Mouse (Mus musculus) kidney, embryonic 15.5 days (tissue): ENCODE results near the gene Lrrc23. TPM values are rescaled to one million over a fixed set of nuclear protein-coding genes. Genes with fewer than 3 reads are reported as not detected.
"Not testable (repeated sequence)": the region's sequence is repeated elsewhere in the genome, so short reads cannot be mapped to it uniquely, and the experiment has no call there.

ENCODE experiments used
- ATAC-seq: fragments of 200-750 bp; cut with Nextera tagmentation; replicated peaks from 2 replicates; pipeline ENCODE4 v1.8.0; 2017; ENCODE audit warnings: moderate TSS enrichment; ENCODE audit not compliant: low FRiP score
- H3K27ac ChIP-seq: fragments of 300-500 bp; sonication (generic); 2 replicates; pipeline ENCODE4 v1.5.1; 2015; ENCODE audit warnings: mild to moderate bottlenecking, inconsistent platforms
- H3K27me3 ChIP-seq: fragments of 300-500 bp; sonication (generic); 2 replicates; pipeline ENCODE4 v1.6.1; 2015; ENCODE audit warnings: inconsistent platforms
- H3K36me3 ChIP-seq: fragments of 300-500 bp; sonication (generic); 2 replicates; pipeline ENCODE4 v1.6.1; 2015; ENCODE audit warnings: inconsistent platforms
- H3K4me1 ChIP-seq: fragments of 300-500 bp; sonication (generic); 2 replicates; pipeline ENCODE4 v1.6.1; 2015; ENCODE audit warnings: inconsistent platforms
- H3K4me2 ChIP-seq: fragments of 300-500 bp; sonication (generic); 2 replicates; pipeline ENCODE4 v1.6.1; 2015; ENCODE audit warnings: moderate library complexity, mild to moderate bottlenecking, inconsistent platforms
- H3K4me3 ChIP-seq: fragments of 300-500 bp; sonication (generic); replicated peaks from 2 replicates; pipeline ENCODE4 v1.5.1; 2015; ENCODE audit warnings: mild to moderate bottlenecking, inconsistent platforms
- H3K9ac ChIP-seq: fragments of 300-500 bp; sonication (generic); 2 replicates; pipeline ENCODE4 v1.6.1; 2015; ENCODE audit warnings: mild to moderate bottlenecking, inconsistent platforms
- H3K9me3 ChIP-seq: fragments of 300-500 bp; sonication (generic); replicated peaks from 2 replicates; pipeline ENCODE4 v1.6.1; 2016; ENCODE audit warnings: inconsistent platforms
- WGBS: fragments of 180-500 bp; shearing (Covaris S2); methylation state at CpG from one replicate; pipeline ENCODE4 v1.1.7; 2015; ENCODE audit warnings: mixed read lengths; 5-methylcytosine and 5-hydroxymethylcytosine counted together
- polyA plus RNA-seq: library from polyadenylated mRNA; unstranded; fragments of >200 nt; fragmentation: Nextera tagmentation; extraction: Ambion mirVana; gene quantifications from 2 replicates; pipeline ENCODE4 v1.2.1, GENCODE M21; 2015

Gene Lrrc23
- polyA plus RNA-seq, 1 experiment from 2014 or later, result 0.90 TPM

DNA sequence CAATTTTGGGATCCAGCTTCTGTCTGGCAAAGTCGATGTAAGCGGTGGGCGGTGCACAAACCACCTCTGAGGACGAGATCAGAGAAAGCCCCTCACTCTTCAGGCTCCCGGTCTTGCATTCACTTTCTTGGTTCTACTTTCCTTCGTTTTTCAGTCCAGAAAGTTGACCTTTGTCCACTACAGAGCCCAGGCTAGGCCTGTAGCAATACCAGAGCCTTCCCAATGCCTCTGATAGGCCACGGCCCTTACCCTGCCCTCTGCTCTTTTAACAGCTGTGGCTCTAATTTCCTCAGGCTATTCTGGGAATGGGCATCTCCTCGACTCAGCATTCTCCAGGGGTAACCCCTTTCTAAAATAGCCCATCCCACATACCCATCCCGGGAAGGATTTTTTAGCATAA lies 33.3 kb upstream of the Lrrc23 start:
- Histone ChIP-seq H3K9me3 (no peaks in the 10 kb centered on the region), H3K4me2 (peak overlapping the region; percentile 69), H3K4me3 (peak overlapping the region; percentile 80), H3K9ac (peak overlapping the region; percentile 75), H3K36me3 (peaks cover 45% of the 10 kb centered on the region), H3K27ac (peak overlapping the region; percentile 92), H3K27me3 (no peaks in the 10 kb centered on the region), H3K4me1 (peaks cover 59% of the 10 kb centered on the region)
- ATAC-seq, result no peak
- WGBS, result 21% methylated on average over 9 of the region's 9 CpGs

DNA sequence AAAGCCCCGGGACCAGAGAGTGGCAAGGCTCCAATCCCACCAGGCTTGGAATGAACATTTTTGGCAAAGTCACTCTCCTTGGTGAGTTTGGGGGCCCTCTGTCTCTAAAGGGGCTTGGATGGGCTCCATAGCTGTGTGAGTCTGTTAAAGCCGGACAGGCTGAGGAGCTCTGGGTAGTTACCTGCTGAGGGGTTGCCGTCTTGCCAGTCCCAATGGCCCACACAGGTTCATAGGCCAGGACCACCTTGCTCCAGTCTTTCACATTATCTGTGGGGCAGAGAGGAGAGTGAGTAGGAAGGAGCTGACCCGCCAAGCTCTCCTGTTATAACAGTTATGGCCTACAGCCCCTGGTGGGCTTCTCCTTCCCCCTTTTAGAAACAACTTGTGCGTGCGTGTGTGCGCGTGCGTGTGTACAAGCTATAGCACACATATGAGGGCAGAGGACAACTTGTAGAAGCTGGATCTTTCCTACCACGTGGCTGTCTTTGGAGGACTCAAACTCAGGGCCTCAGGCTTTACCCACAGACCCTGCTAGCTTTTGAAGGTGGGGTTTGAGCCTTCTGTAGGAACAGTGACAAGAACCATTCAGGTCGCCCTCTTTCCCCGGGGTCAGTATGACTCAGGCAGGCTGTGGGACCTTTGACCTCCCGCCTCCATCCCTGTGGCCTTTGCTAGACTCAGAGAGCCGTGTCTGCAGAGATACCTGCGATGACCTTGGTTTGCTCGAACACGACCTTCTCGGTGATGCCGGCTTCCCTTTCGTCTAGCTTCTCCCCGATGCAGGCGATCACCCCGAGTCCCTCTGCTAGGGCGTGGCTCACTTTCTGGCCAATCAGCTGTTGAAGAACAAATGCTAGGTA lies 32.4 kb upstream of the Lrrc23 start:
- 79% methylated on average over 24 of the region's 24 CpGs for WGBS
- ATAC-seq, result no peak
- H3K36me3 ChIP-seq, result peaks cover 36% of the 10 kb centered on the region

DNA sequence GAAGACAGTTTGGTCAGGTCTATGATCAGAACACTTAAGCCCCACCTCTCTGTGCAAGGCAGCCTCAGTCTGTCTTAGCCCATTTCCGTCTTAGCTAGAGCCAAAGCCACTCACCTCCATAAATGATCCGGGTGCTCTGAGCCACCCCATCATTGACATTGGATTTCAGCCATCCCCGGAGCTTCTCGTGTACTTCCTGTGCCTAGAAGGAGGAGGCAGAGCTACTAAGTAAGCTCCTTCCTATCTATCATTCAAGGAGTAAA lies 31.8 kb upstream of the Lrrc23 start:
- no peak for ATAC-seq
- peak overlapping the region; percentile 80; the same call in 1 of the 2 replicates for H3K4me3 ChIP-seq
- no peaks in the 10 kb centered on the region for H3K27me3 ChIP-seq
- H3K9me3 ChIP-seq, result no peaks in the 10 kb centered on the region
- H3K4me2 ChIP-seq, result peak overlapping the region; percentile 3; the same call in 1 of the 2 replicates
- H3K9ac ChIP-seq, result no peak overlapping the region
- peaks cover 30% of the 10 kb centered on the region for H3K36me3 ChIP-seq
- 72% methylated on average over 4 of the region's 4 CpGs for WGBS
- 0 out of 2 replicates have a peak overlapping the region, but pooled peaks have one; percentile 9 for H3K27ac ChIP-seq
- H3K4me1 ChIP-seq, result peaks cover 71% of the 10 kb centered on the region

More for the DNA sequence above, 32.4 kb upstream of the Lrrc23 start:
- no peaks in the 10 kb centered on the region for H3K27me3 ChIP-seq
- peak overlapping the region; percentile 69 for H3K4me2 ChIP-seq
- peaks cover 66% of the 10 kb centered on the region for H3K4me1 ChIP-seq
- H3K4me3 ChIP-seq, result peak overlapping the region; percentile 80
- no peaks in the 10 kb centered on the region for H3K9me3 ChIP-seq
- peak overlapping the region; percentile 92 for H3K27ac ChIP-seq
- H3K9ac ChIP-seq, result no peak overlapping the region

DNA sequence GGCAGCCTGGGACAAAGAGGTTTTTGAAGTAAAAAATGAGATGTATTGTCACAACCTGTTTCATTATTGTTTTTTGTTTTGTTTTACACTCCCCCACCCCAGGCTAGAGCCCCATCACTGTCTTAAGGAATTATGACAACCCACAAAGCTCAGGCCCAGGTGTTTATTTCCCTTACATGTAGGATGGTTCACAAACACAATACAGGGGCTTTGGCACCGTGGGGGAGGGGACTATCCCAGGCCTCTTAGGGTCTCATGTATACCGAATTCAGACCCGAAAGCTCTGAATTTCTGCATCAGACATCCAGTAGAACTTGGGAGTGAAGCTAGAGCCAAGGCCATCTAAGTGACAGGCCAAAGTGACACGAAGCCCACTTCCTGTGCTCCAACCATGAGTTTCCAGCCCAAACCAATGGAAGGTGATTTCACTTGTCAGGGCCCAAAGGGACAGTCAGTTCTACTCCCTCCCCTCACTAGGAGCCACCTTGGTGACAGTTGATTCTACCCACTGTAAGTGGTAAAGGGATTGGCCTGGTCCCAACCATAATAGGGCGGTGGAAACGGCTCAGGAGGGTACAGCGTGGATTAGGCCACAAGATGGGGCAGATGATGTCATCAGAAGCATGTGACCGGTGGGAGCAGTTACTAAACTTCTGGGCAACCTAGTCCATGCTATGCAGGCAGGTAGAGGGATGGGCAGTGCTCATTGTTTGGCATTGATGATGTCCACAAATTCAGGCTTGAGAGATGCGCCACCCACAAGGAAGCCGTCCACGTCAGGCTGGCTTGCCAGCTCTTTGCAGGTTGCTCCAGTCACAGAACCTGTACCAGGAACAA lies 31.3 kb upstream of the Lrrc23 start:
- H3K4me1 ChIP-seq, result peaks cover 77% of the 10 kb centered on the region
- H3K9ac ChIP-seq, H3K9me3 ChIP-seq, ATAC-seq, H3K27me3 ChIP-seq: not testable (repeated sequence)
- H3K27ac ChIP-seq, result peak overlapping the region; percentile 98
- peak overlapping the region; percentile 96 for H3K4me2 ChIP-seq
- peaks cover 24% of the 10 kb centered on the region for H3K36me3 ChIP-seq
- 84% methylated on average over 11 of the region's 11 CpGs for WGBS
- H3K4me3 ChIP-seq, result 0 out of 2 replicates have a peak overlapping the region, but pooled peaks have one; percentile 70

DNA sequence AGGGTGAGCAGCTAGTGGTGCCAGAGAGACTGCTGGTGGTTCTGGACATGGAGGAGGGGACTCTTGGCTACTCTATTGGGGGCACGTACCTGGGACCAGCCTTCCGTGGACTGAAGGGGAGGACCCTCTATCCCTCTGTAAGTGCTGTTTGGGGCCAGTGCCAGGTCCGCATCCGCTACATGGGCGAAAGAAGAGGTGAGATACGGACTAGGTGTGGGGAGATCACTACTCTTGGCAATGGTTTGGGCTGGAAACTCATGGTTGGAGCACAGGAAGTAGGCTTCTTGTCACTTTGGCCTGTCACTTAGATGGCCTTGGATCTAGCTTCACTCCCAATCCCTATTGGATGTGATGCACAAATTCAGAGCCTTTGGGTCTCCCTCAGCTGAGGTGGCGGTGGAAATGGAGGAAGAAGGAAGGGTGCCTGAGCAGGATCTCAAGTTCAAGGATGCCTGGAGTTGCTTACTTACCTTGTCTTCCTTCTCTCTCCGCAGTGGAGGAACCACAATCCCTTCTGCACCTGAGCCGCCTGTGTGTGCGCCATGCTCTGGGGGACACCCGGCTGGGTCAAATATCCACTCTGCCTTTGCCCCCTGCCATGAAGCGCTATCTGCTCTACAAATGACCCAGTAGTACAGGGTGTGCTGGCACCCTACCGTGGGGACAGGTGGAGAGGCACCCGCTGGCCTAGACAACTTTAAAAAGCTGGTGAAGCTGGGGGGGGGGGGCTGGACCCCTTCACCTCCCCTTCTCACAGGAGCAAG lies 30.4 kb upstream of the Lrrc23 start:
- 44% methylated on average over 14 of the region's 14 CpGs for WGBS
- no peaks in the 10 kb centered on the region for H3K9me3 ChIP-seq
- H3K27ac ChIP-seq, result peak overlapping the region; percentile 98
- peak overlapping the region; percentile 68 for H3K9ac ChIP-seq
- H3K36me3 ChIP-seq, result peaks cover 23% of the 10 kb centered on the region
- no peaks in the 10 kb centered on the region for H3K27me3 ChIP-seq
- H3K4me2 ChIP-seq, result peak overlapping the region; percentile 96
- ATAC-seq, result no peak
- peaks cover 77% of the 10 kb centered on the region for H3K4me1 ChIP-seq
- H3K4me3 ChIP-seq, result peak overlapping the region; percentile 70

DNA sequence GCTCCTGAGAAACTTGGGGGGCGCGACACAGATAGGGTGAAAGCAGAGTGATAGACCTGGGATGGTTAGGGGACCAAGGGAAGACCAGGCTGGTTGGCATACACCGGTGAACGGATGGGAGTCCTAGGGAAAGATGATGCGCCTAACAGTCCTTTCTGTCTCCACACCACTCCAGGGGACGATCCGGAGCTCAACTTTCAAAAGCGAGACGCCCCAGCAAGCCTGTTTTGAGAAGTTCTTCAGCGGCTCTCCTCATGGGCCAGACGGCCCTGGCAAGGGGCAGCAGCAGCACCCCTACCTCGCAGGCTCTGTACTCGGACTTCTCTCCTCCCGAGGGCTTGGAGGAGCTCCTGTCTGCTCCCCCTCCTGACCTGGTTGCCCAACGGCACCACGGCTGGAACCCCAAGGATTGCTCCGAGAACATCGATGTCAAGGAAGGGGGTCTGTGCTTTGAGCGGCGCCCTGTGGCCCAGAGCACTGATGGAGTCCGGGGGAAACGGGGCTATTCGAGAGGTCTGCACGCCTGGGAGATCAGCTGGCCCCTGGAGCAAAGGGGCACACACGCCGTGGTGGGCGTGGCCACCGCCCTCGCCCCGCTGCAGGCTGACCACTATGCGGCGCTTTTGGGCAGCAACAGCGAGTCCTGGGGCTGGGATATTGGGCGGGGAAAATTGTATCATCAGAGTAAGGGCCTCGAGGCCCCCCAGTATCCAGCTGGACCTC lies 29.7 kb upstream of the Lrrc23 start:
- no peaks in the 10 kb centered on the region for H3K9me3 ChIP-seq
- peak overlapping the region; percentile 68 for H3K9ac ChIP-seq
- H3K4me3 ChIP-seq, result peak overlapping the region; percentile 70
- H3K27ac ChIP-seq, result peak overlapping the region; percentile 98
- H3K4me1 ChIP-seq, result peaks cover 71% of the 10 kb centered on the region
- H3K4me2 ChIP-seq, result peak overlapping the region; percentile 96
- under 1% methylated on average over 35 of the region's 35 CpGs for WGBS
- ATAC-seq, result peak; percentile 4
- H3K27me3 ChIP-seq, result no peaks in the 10 kb centered on the region
- H3K36me3 ChIP-seq, result peaks cover 23% of the 10 kb centered on the region

DNA sequence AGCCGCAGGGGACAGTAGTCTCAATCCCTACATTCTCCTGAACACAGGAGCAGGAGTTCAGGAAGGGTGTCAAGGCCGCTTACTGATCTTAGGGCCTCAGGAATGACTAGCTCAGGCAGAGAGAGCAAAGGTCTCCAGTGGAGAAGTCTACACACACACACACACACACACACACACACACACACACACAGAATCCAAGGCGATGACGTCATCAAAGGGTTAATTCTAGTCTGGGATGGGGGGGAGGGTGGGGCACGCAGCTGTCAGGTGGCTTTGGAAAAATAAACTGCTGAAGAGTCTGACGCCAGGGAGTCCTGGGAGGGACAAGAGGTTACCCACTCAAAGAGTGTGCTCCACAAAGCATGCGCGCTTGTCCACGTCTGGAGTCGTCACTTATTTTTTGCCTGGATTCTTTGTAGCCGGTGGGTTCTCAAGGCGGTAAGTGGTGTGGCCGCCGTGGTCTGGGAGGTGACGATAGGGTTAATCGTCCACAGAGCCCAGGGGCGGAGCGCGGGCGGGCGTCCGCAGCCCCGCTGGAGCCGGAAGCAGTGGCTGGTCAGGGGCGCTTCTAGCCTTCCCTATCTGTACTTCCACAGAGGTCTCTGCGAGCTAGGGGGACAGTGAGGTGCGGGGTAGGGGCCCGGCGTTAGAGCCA lies 29.0 kb upstream of the Lrrc23 start, which contains the start of gene Spsb2:
Spsb2 (plus strand) TSS at position 304 of the 655 bp plus-strand sequence.
- peak within 1 kb of the TSS; percentile 68 for H3K9ac ChIP-seq
- H3K9me3 ChIP-seq, result no peaks in the 10 kb centered on the region
- H3K4me1 ChIP-seq, result peaks cover 70% of the 10 kb centered on the region
- H3K4me3 ChIP-seq, result peak within 1 kb of the TSS; percentile 70
- peak within 1 kb of the TSS; percentile 96 for H3K4me2 ChIP-seq
- no peaks in the 10 kb centered on the region for H3K27me3 ChIP-seq
- WGBS, result 3% methylated on average over 29 of the region's 29 CpGs
- ATAC-seq, result peak; percentile 66
- H3K36me3 ChIP-seq, result peaks cover 23% of the 10 kb centered on the region
- peak within 1 kb of the TSS; percentile 98 for H3K27ac ChIP-seq

DNA sequence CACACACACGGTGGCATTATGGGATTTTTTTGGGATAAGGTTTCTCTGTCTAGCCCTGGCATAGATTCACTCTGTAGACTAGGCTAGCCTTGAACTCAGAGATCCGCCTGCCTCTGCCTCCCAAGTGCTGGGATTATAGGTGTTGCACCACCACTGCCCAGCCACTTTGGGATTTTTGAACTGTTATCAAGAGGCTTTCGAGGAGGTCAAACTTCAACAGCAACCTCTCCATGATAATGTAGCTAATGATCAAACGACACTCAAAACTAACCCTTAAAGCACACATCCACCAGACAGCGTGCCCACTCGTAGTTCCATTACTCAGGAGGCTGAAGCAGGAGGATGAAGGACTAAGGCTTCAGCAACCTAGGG lies 28.4 kb upstream of the Lrrc23 start:
- H3K27ac ChIP-seq, result peak overlapping the region; percentile 98
- peak overlapping the region; percentile 70 for H3K4me3 ChIP-seq
- no peak for ATAC-seq
- peaks cover 23% of the 10 kb centered on the region for H3K36me3 ChIP-seq
- WGBS, result 77% methylated on average over 6 of the region's 6 CpGs
- peak overlapping the region; percentile 96 for H3K4me2 ChIP-seq
- H3K27me3 ChIP-seq, result no peaks in the 10 kb centered on the region
- H3K4me1 ChIP-seq, result peaks cover 68% of the 10 kb centered on the region
- 0 out of 2 replicates have a peak overlapping the region, but pooled peaks have one; percentile 68 for H3K9ac ChIP-seq
- H3K9me3 ChIP-seq, result no peaks in the 10 kb centered on the region

DNA sequence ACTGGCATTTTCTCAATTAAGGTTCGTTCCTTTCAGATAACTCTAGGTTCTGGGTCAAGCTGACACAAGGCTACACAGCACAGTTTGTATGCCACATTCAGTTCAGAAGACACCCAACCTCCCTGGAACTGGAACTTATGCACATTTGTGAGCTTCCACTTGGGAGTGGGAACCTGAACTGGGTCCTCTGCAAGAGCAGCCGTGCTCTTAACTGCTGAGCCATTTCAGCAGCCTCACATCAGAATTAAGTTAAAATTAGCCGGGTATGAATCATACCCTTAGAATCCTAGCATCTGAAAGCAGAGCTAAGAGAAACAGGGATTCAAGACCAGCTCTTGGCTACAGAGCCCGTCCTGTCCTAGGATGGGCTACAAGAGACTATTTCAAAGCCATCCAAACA lies 27.8 kb upstream of the Lrrc23 start:
- peaks cover 62% of the 10 kb centered on the region for H3K4me1 ChIP-seq
- H3K9me3 ChIP-seq, result no peaks in the 10 kb centered on the region
- peaks cover 23% of the 10 kb centered on the region for H3K36me3 ChIP-seq
- H3K4me2 ChIP-seq, result no peak overlapping the region
- H3K27ac ChIP-seq, result no peak overlapping the region
- ATAC-seq, result no peak
- no peak overlapping the region for H3K9ac ChIP-seq
- H3K4me3 ChIP-seq, result no peak overlapping the region
- WGBS, result 82% methylated on average over 4 of the region's 4 CpGs
- no peaks in the 10 kb centered on the region for H3K27me3 ChIP-seq

DNA sequence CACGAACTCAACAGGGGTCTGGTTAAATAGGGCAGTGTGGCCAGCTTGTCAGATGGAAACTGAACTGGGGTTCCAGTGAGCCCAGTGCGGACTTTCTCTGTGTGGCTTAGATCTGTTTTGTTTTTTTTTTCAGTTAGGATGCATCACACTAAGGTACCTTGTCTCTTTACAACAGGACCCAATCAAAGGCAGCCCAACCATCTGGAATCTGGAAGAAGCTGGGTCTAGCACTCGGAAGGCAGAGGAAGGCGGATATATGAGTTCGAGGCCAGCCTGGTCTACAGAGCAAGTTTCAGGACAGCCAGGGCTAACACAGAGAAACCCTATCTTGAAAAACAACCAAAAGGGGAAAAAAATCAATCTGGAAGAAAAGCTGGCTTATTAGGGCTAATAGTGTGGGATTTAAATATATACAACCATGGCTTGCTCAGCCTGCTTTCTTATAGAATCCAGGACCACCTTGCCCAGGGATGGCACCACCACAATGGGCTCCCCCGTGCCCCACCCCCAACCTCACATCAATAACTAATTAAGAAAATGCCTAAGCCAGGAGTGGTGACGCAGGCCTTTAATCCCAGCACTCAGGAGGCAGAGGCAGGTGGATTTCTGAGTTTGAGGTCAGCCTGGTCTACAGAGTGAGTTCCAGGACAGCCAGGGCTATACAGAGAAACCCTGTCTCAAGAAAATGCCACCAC lies 27.1 kb upstream of the Lrrc23 start:
- Histone ChIP-seq H3K36me3 (peaks cover 16% of the 10 kb centered on the region), H3K4me2 (peak overlapping the region; percentile 81), H3K9ac (0 out of 2 replicates have a peak overlapping the region, but pooled peaks have one; percentile 5)

More for the DNA sequence above, 27.1 kb upstream of the Lrrc23 start:
- no peaks in the 10 kb centered on the region for H3K9me3 ChIP-seq
- no peaks in the 10 kb centered on the region for H3K27me3 ChIP-seq
- peak overlapping the region; percentile 53 for H3K4me3 ChIP-seq
- H3K27ac ChIP-seq, result peak overlapping the region; percentile 97
- no peak for ATAC-seq
- H3K4me1 ChIP-seq, result peaks cover 54% of the 10 kb centered on the region
- WGBS, result 76% methylated on average over 7 of the region's 7 CpGs
